Mouse (Mus musculus): Measurements from ENCODE around the gene Strbp. TPM values are rescaled to one million over a fixed set of nuclear protein-coding genes. Genes with fewer than 3 reads are reported as not detected.

The Strbp gene
- polyA plus RNA-seq, 1 experiment from 2014 or later: 16.2 TPM

- Histone ChIP-seq H3K9me3 (replicated peaks) (no peaks in the 10 kb centered on the region), H3K36me3 (peaks cover 7% of the 10 kb centered on the region; the same call in 1 of the 2 replicates), H3K4me3 (replicated peaks) (no peak overlapping the region), H3K27me3 (no peaks in the 10 kb centered on the region), H3K4me2 (no peak overlapping the region), H3K4me1 (replicated peaks) (peaks cover 9% of the 10 kb centered on the region; the same call in 1 of the 2 replicates), H3K27ac (no peak overlapping the region), H3K9ac (no peak overlapping the region)
- WGBS (ENCODE audit: insufficient replicate concordance): 69% methylated on average over 4 of the region's 4 CpGs
- ATAC-seq (ENCODE audit: low read depth) (no peak), DNase-seq (no peak)
Observed at GRCm38 (mm10) chr2:37466266-37466665, 237.4 kb downstream of the Strbp start.

DNA sequence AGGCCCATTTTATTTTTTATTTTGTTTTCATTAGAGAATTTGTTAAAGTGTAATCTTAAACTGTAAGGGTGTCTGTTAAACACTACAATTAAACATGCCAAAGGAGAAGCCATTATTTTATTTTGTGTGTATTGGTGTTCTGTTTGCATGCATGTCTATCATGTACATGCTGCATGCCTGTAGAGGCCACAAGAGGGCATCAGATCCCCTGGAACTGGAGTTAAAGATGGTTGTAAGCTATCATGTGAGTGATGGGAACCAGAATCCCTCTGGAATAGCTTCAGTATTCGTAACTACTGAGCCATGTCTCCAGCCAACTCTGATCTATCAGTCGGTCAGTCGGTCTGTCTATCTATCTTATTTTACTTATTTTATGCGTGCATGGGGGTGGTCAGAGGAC is 243.0 kb downstream of the Strbp start:
- ATAC-seq (ENCODE audit: low read depth) (no peak), DNase-seq (no peak)
- H3K4me2 ChIP-seq: no peak overlapping the region
- H3K27ac ChIP-seq: no peak overlapping the region
- H3K9ac ChIP-seq: no peak overlapping the region
- no peaks in the 10 kb centered on the region for H3K36me3 ChIP-seq
- no peak overlapping the region for H3K4me3 ChIP-seq (replicated peaks)
- no peaks in the 10 kb centered on the region for H3K27me3 ChIP-seq
- no peaks in the 10 kb centered on the region for H3K9me3 ChIP-seq (replicated peaks)
- 79% methylated on average over 4 of the region's 4 CpGs for WGBS (ENCODE audit: insufficient replicate concordance)
- peaks cover 6% of the 10 kb centered on the region; the same call in 1 of the 2 replicates for H3K4me1 ChIP-seq (replicated peaks)

DNA sequence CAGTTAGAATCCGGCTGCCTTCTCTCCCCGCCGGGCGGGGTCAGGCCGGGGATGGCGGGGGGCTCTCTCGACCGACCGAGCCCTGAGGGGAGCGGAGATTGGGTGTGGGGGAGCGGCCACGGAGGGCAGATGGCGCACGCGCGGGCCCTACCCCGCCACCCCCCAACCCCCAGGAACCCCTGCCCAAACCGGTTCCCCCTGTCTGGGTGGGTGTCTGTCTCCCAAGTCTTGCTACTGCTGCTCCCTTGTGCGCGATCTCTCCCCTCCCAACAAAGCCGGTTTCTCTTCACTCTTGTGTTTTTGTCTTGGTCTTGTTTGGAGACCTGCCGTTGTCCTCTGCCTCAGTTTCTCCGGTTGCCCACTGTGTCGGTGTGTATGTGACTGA is 251.3 kb downstream of the Strbp start:
- no peaks in the 10 kb centered on the region for H3K9me3 ChIP-seq (replicated peaks)
- peak overlapping the region; percentile 82 for H3K27ac ChIP-seq
- DNase-seq (no peak), ATAC-seq (ENCODE audit: low read depth) (peak; percentile 62)
- peaks cover 37% of the 10 kb centered on the region for H3K4me1 ChIP-seq (replicated peaks)
- peak overlapping the region; percentile 95 for H3K9ac ChIP-seq
- 0% methylated on average over 21 of the region's 24 CpGs for WGBS (ENCODE audit: insufficient replicate concordance)
- no peaks in the 10 kb centered on the region for H3K36me3 ChIP-seq
- H3K4me2 ChIP-seq: peak overlapping the region; percentile 94
- peak overlapping the region; percentile 94 for H3K4me3 ChIP-seq (replicated peaks)
- H3K27me3 ChIP-seq: no peaks in the 10 kb centered on the region

DNA sequence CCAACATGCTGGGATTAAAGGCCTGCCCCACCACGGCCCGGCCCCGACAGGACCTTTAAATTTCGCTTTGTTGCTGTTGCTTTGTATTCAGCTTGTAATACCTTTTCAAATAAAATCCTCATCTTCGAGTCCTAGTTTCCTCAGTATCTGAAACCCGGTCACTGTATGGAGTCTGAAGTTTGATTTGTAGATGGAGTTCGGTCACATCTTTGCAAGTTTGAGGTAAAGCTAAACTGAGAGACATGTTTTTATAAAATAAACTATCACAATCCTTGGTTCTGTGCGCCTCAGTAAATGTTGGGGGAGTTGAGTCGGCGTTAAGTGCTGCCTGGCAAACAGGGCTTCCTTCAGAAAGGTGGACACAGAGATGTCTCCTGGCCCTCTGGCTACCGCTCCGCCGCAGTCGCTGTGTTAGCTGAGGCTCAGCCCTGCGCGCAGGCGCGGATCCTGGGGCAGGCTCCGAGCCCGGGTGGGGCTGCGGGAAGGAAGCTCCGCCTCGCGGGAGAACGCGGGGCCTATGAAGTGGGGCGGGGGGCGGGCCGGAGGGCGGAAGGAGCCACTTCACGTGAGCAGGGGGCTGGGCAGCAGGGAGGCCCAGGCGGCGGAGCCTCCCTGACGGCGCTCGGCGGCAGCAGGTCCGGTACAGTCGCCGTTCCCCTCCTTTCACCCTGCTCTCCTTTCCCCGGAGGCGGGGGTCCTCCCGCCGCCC is 251.8 kb downstream of the Strbp start:
- Histone ChIP-seq H3K4me2 (peak overlapping the region; percentile 94), H3K36me3 (no peaks in the 10 kb centered on the region), H3K27me3 (no peaks in the 10 kb centered on the region), H3K9me3 (replicated peaks) (no peaks in the 10 kb centered on the region), H3K9ac (peak overlapping the region; percentile 95), H3K4me1 (replicated peaks) (peaks cover 37% of the 10 kb centered on the region), H3K4me3 (replicated peaks) (peak overlapping the region; percentile 94), H3K27ac (peak overlapping the region; percentile 82)
- DNase-seq (peak; percentile 91), ATAC-seq (ENCODE audit: low read depth) (peak; percentile 99)
- WGBS (ENCODE audit: insufficient replicate concordance): 6% methylated on average over 42 of the region's 44 CpGs

DNA sequence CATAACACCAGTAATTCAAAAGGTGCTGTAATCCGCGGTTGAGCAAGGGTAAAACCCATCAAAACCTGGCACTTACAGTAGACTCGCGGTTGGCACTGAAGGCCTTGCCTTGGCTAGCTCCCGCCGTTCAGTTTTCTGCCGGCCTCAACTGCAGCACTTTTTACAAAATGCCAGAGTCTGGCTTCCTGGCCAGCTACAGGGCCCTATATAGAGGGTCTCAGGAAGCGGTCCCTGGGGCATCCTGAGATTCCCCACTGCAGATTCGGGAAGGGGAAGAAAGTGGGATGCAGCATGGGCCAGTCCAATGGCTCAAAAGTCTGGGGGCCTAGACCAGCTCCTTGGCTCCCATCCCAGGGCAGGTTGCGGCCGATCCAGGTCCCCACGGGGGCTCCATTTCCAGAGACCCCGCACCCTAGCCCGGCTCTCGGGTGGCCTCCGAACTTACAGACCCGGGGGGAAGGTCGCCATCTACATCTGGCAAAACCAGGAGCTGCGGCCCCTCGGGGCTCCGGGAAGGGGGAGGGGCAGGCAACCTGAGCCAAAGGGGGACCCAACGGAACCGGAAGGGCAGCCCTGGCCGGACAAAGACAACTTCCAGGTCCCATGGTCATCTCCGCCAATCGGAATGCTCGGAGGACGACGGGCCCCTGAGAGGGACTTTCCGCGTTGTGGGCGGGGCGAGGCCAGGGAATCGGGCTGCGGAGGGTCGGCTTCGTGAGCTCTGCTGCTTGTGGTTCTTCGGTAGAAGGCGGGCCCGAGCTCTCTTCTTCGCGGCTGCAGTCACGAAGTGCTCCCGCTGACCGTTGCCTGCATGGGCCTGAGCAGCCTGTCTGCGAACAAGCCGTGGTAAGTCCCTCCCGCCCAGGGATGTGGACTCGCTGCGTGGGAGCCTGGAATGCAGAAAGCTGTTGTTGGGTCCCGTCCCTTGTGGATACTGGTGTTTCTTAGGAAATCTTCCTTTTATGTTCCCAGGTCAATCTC is 260.8 kb downstream of the Strbp start, which contains the start of the genes Zbtb26, Zbtb6 and Rabgap1:
TSS of gene Zbtb26 (minus strand) at position 525 of the 981 bp plus-strand sequence.
TSS of gene Zbtb6 (minus strand) at position 561 of the 981 bp plus-strand sequence.
TSS of gene Rabgap1 (plus strand) at position 669 of the 981 bp plus-strand sequence.
- WGBS (ENCODE audit: insufficient replicate concordance): under 1% methylated on average over 51 of the region's 51 CpGs
- H3K27ac ChIP-seq: peak within 1 kb of the TSS; percentile 88
- no peaks in the 10 kb centered on the region for H3K9me3 ChIP-seq (replicated peaks)
- H3K9ac ChIP-seq: peak within 1 kb of the TSS; percentile 93
- H3K4me2 ChIP-seq: peak within 1 kb of the TSS; percentile 89
- no peaks in the 10 kb centered on the region for H3K27me3 ChIP-seq
- peak; percentile 94 for DNase-seq
- H3K4me3 ChIP-seq (replicated peaks): peak within 1 kb of the TSS; percentile 93
- peaks cover 41% of the 10 kb centered on the region for H3K4me1 ChIP-seq (replicated peaks)
- H3K36me3 ChIP-seq: no peaks in the 10 kb centered on the region
- ATAC-seq (ENCODE audit: low read depth): peak; percentile 98

Small RNAs within 50 kb of the gene (microRNA-seq; reads per million reads assigned to microRNA genes)
- 0.88 reads per million for gene Mir5128

Other genes with a start within 250 kb of the Strbp start
- 0.08 and 0.13 TPM in 2 replicates for gene Gpr21, start 187.5 kb downstream of the Strbp start, polyA plus RNA-seq (2015; fragmentation: Nextera tagmentation; extraction: Ambion mirVana)
- 0.39 and 0.46 TPM in 2 replicates for gene Crb2, start 72.4 kb upstream of the Strbp start, polyA plus RNA-seq (2015; fragmentation: Nextera tagmentation; extraction: Ambion mirVana)

Data from liver, embryonic 13.5 days (tissue).